Mouse (Mus musculus) liver, postnatal 0 days (tissue): ENCODE data around the gene Sema3f.

Experiments used
- CTCF ChIP-seq: sonication (generic); IDR thresholded peaks from 2 replicates; pipeline ENCODE4 v1.5.1; 2016; ENCODE audit warnings: antibody characterized with exemption, low read depth
- EP300 ChIP-seq: IDR thresholded peaks from 2 replicates; pipeline ENCODE4 v1.6.1; 2016; ENCODE audit warnings: antibody characterized with exemption, low read depth, mild to moderate bottlenecking

DNA sequence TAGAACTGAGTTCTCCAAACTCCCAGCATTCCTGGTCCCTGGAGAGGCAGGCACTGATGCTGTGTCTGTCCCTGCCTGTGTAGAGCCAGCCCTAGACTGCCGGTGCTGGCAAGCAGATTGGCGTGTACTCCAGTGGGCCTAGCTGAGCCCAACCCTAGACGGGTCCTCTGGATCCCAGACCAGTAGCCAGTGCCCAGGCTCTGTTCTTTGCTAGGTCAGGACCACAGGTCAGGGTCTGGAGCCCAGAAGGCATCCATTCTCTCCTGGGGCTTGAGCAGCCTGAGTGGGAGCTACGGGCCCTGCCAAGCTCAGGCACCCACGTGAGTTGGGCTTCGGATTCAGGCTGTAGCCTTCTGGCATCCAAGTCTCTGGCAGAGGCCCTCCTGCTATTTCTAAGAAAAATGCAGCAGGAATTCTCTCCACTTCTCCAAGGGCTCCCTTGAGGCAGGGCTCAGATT, 10.1 kb downstream of the Sema3f start:
- no peak for TF ChIP-seq CTCF
- TF ChIP-seq EP300 = no peak
